Mouse (Mus musculus) cortical plate, adult 2 months (tissue): ENCODE results near the gene Zfp775.

ENCODE experiments used
- CTCF ChIP-seq: fragments of 200-500 bp; IDR thresholded peaks from 2 replicates; pipeline ENCODE4 v1.5.1; 2011; ENCODE audit warnings: mild to moderate bottlenecking, control low read depth, low read length; ENCODE audit not compliant: insufficient read depth; ENCODE audit errors: extremely low read depth
- POLR2A ChIP-seq: fragments of 200-500 bp; IDR thresholded peaks from 2 replicates; pipeline ENCODE4 v1.6.1; 2011; ENCODE audit warnings: mild to moderate bottlenecking, low read length, control low read depth; ENCODE audit not compliant: insufficient read depth; ENCODE audit errors: extremely low read depth

DNA sequence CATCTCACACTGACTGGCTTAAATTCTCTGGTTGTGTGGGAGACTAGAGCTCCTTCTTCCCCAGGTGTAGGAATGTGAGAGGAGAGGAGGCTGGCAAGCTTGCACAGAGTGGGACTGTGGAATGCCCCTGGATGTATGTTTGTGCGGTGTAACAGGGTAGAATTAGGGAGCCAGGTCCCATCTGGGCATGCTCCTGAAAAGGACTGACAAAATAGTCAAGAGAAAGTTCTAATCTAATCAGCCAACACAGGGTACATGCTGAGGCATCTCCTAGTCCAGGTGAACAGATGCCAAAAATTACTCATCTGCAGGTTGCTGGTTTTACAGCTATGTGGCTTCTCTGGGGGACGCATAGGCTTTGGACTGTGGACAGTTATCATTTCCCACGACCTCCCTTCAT is 45.9 kb upstream of the Zfp775 start:
- TF ChIP-seq CTCF: no peak
- TF ChIP-seq POLR2A: no peak
